Mouse (Mus musculus) stomach, postnatal 0 days (tissue): ENCODE data around the gene Gm13283. TPM values are rescaled to one million over a fixed set of nuclear protein-coding genes. Genes with fewer than 3 reads are reported as not detected.
"Not testable (repeated sequence)": the region's sequence is repeated elsewhere in the genome, so short reads cannot be mapped to it uniquely, and the experiment has no call there.

Experiments
- ATAC-seq: fragments of 200-750 bp; cut with Nextera tagmentation; 2 replicates; pipeline ENCODE4 v1.8.0; 2017; ENCODE audit not compliant: low FRiP score, low TSS enrichment
- DNase-seq: peaks from one replicate; pipeline ENCODE4 v3.0.0-alpha.2; 2016; ENCODE audit warnings: low spot score
- H3K27ac ChIP-seq: fragments of 300-500 bp; sonication (generic); replicated peaks from 2 replicates; pipeline ENCODE4 v1.5.1; 2014; ENCODE audit warnings: mild to moderate bottlenecking, control low read depth
- H3K27me3 ChIP-seq: fragments of 300-500 bp; sonication (generic); 2 replicates; pipeline ENCODE4 v1.6.1; 2014; ENCODE audit warnings: low read length; ENCODE audit not compliant: control insufficient read depth, insufficient read depth
- H3K36me3 ChIP-seq: fragments of 300-500 bp; sonication (generic); 2 replicates; pipeline ENCODE4 v1.6.1; 2014; ENCODE audit warnings: low read length, mixed read lengths; ENCODE audit not compliant: control insufficient read depth, insufficient read depth
- H3K4me1 ChIP-seq: fragments of 300-500 bp; sonication (generic); replicated peaks from 2 replicates; pipeline ENCODE4 v1.6.1; 2014; ENCODE audit warnings: antibody characterized with exemption; ENCODE audit not compliant: control insufficient read depth, insufficient read depth
- H3K4me2 ChIP-seq: fragments of 300-500 bp; sonication (generic); replicated peaks from 2 replicates; pipeline ENCODE4 v1.6.1; 2014; ENCODE audit warnings: low read depth, mild to moderate bottlenecking, control low read depth, moderate library complexity
- H3K4me3 ChIP-seq: fragments of 300-500 bp; sonication (generic); 2 replicates; pipeline ENCODE4 v1.5.1; 2014; ENCODE audit warnings: low read depth, low read length, control low read depth
- H3K9ac ChIP-seq: fragments of 300-500 bp; sonication (generic); 2 replicates; pipeline ENCODE4 v1.6.1; 2014; ENCODE audit warnings: mild to moderate bottlenecking, low read length, control low read depth, mixed read lengths
- H3K9me3 ChIP-seq: fragments of 300-500 bp; sonication (generic); 2 replicates; pipeline ENCODE4 v1.6.1; 2016; ENCODE audit warnings: low read length; ENCODE audit not compliant: control insufficient read depth
- CTCF ChIP-seq: IDR thresholded peaks from 2 replicates; pipeline ENCODE4 v1.5.1; 2016; ENCODE audit warnings: antibody characterized with exemption, low read depth, mild to moderate bottlenecking, moderate library complexity
- EP300 ChIP-seq: optimal IDR thresholded peaks from 2 replicates; pipeline ENCODE3; 2016; ENCODE audit warnings: antibody characterized with exemption
- WGBS: fragments of 180-500 bp; shearing (Covaris S2); extraction: QIAGEN DNeasy Blood & Tissue Kit; methylation state at CpG from one replicate; pipeline ENCODE4 v1.1.7; 2014; 5-methylcytosine and 5-hydroxymethylcytosine counted together
- polyA plus RNA-seq: library from polyadenylated mRNA; unstranded; fragments of >200 nt; fragmentation: Nextera tagmentation; extraction: Ambion mirVana; gene quantifications from 2 replicates; pipeline ENCODE4 v1.2.1, GENCODE M21; 2015

The Gm13283 gene
- polyA plus RNA-seq: 0.21 and 0.24 TPM in 2 replicates

DNA sequence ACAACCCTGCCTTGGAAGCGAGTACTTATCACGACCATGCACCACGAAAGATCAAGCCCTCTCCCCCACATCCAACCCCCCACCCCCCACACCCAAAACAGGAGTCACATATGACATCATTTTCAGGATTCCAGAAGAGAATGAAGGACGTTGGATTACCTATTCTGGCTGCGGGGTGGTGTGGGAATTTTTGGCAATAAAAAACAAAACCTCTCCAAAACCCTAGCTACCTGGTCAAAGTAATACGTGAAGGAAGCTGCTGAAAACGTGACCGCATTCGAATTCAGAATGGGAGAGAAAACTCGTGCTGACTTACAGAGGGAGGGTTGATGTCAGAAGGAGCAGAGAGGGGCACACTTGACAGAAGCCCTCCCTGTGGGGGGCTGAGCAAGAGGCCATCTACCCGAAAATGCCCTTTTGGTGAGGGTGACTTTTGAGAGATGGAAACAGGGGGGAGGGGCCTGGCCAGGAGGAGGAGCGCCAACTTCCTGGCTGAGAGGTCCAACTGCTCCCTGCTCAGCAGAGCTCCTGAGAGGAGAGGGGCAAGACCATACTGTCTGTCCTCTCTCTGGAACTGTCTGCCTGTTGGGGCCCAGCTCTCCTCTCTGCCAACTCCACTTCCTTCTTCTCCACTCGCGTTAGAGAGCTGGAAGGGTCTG is at the start of gene Gm13283:
Gm13283 (plus strand) TSS at position 510 of the 659 bp plus-strand sequence.
- Histone ChIP-seq H3K4me3 (peak within 1 kb of the TSS; percentile 31), H3K4me2 (peak within 1 kb of the TSS; percentile 41), H3K27ac (0 out of 2 replicates have a peak within 1 kb of the TSS, but pooled peaks have one; percentile 24)
- not testable (repeated sequence) for DNase-seq, H3K36me3 ChIP-seq, H3K27me3 ChIP-seq, ATAC-seq, H3K9ac ChIP-seq, H3K4me1 ChIP-seq, H3K9me3 ChIP-seq
- 27% methylated on average over 7 of the region's 14 CpGs for WGBS

DNA sequence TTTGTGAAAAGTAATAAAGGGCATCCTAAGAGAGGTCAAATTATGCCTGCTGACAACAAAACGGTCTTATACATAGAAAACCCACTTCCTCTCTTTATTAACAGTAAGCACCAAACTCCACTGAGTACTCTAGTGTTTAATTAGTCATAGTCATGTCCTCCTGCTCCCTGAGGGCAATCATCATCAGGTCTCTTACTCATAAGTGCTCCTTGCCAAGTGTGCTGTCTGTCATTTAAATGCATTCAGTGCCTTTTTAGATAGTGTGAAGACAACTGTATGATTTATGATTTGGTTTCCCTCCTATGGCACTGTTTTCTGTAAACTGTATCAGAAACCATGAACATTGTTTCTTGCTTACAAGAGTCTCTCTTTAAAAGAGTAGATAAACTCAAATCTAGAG is 45.6 kb upstream of the Gm13283 start:
- ATAC-seq (no peak), DNase-seq (no peak)
- TF ChIP-seq EP300 (no peak), CTCF (no peak)
- no peaks in the 10 kb centered on the region for H3K4me1 ChIP-seq
- WGBS: 56% methylated on average over 1 of the region's 1 CpGs
- H3K4me2 ChIP-seq: no peak overlapping the region
- no peaks in the 10 kb centered on the region for H3K27me3 ChIP-seq
- H3K9me3 ChIP-seq: no peaks in the 10 kb centered on the region
- peaks cover 4% of the 10 kb centered on the region; the same call in 1 of the 2 replicates for H3K36me3 ChIP-seq
- H3K9ac ChIP-seq: no peak overlapping the region
- no peak overlapping the region for H3K27ac ChIP-seq
- no peak overlapping the region for H3K4me3 ChIP-seq

DNA sequence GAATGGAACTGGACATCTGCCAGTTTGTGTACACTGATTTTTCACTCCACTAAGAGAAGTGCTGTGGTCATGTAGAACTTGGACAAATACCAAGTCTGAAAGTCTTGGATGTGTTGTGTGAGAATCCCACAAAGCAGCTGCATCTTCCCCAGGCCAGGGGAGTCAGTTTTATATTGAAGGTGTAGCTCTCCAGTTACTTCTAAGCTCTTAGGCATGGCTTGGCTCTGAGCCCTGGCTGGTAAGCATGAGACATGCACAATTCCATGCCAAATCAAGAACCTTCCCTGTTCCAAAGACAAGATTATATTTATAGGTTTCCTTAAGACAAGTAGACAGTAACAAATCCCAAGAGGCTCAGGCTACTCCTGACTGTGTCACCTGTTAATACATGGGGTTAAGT is 44.9 kb upstream of the Gm13283 start:
- no peak overlapping the region for H3K9ac ChIP-seq
- no peak for ATAC-seq
- H3K4me3 ChIP-seq: no peak overlapping the region
- peaks cover 4% of the 10 kb centered on the region; the same call in 1 of the 2 replicates for H3K36me3 ChIP-seq
- no peak for DNase-seq
- no peaks in the 10 kb centered on the region for H3K9me3 ChIP-seq
- H3K27me3 ChIP-seq: no peaks in the 10 kb centered on the region
- H3K4me2 ChIP-seq: no peak overlapping the region
- H3K27ac ChIP-seq: no peak overlapping the region
- TF ChIP-seq EP300: no peak
- no peak for TF ChIP-seq CTCF
- H3K4me1 ChIP-seq: no peaks in the 10 kb centered on the region

DNA sequence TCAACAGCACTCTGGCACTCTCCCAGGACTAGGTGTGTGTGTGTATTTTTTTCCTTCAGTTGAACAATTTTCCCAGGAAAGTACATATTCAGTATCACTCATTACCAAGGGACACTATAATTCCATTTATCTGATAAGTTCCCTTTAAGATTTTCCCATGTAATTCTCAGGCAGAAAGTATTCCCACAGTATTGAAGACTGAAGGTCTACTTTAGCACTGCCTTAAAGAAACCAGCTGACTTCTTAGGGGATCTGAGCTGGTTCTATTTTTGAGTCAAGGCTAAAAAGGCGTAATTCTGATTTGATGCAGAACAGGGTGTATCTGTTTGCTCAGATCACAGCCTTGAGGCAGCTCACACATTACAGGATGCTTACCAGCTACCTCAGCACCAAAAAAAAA is 41.2 kb upstream of the Gm13283 start:
- 19% methylated on average over 1 of the region's 1 CpGs for WGBS
- Histone ChIP-seq H3K36me3 (peaks cover 4% of the 10 kb centered on the region; the same call in 1 of the 2 replicates), H3K4me1 (peaks cover 4% of the 10 kb centered on the region), H3K4me2 (peak overlapping the region; percentile 45), H3K9ac (0 out of 2 replicates have a peak overlapping the region, but pooled peaks have one; percentile 19), H3K27ac (no peak overlapping the region), H3K9me3 (no peaks in the 10 kb centered on the region), H3K27me3 (no peaks in the 10 kb centered on the region), H3K4me3 (peak overlapping the region; percentile 19; the same call in 1 of the 2 replicates)
- TF ChIP-seq EP300: no peak
- TF ChIP-seq CTCF: no peak
- DNase-seq: peak; percentile 46
- no peak for ATAC-seq

DNA sequence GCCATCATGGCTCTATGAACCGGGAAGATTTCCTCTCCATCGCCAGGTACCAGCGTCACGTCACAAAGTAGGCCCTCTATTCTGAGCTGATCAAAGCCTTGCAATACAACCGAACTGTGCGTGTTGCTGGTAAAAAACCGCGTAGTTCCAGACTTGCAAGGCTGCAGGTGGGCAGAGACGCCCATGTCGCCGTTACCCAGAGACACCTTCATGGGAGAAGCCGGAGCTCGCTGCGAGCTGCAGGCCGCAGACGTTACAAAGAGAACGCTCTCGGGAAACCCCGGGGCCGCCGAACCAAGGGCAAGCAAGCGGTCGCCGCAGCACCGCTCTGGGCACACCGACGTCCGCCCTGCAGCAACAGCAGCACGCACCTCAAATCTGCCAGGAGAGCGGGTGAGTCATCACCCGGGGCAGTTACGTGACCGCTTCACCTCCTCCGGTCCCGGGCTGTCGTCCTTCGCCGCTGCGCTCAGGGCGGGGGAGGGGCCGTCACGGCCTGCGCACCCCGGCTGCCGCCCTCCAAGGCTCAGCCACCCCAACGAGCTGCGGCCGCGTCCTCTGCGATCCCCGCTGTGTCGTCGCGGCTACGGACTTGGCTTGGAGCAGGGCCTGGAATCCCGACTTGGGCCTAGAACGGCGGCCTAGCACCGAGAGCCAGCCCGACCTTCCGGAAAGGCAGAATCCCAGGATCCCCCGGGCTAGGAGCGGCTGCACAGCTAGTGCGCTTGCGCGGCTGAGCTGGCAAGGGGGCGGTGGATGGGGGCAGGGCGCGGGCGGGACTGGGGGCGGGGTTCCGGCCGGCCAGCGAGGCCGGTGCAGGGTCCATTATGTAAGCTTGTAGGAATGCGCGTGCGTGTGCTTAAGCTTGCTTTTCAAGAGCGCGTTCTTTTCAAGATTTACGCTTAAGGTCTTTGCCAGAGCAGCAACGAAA is 37.9 kb upstream of the Gm13283 start, which contains the start of the genes Gm26566 and Klhl9:
Gm26566 (plus strand) TSS at position 15 of the 931 bp plus-strand sequence.
Klhl9 (minus strand) TSS at position 675 of the 931 bp plus-strand sequence.
- H3K27ac ChIP-seq: peak within 1 kb of the TSS; percentile 99
- DNase-seq (peak; percentile 98), ATAC-seq (peak; percentile 98)
- H3K4me1 ChIP-seq: peaks cover 4% of the 10 kb centered on the region
- H3K27me3 ChIP-seq: no peaks in the 10 kb centered on the region
- H3K36me3 ChIP-seq: no peaks in the 10 kb centered on the region
- H3K4me2 ChIP-seq: peak within 1 kb of the TSS; percentile 78
- H3K4me3 ChIP-seq: peak within 1 kb of the TSS; percentile 92
- WGBS: under 1% methylated on average over 80 of the region's 82 CpGs
- TF ChIP-seq EP300: peak; percentile 18
- TF ChIP-seq CTCF: no peak
- no peaks in the 10 kb centered on the region for H3K9me3 ChIP-seq
- H3K9ac ChIP-seq: peak within 1 kb of the TSS; percentile 99
